Mouse (Mus musculus) frontal cortex, postnatal 36 days (tissue): Measurements from ENCODE around the gene Lhx5.

Experiments used
- DNase-seq, 2 experiments: peaks; one replicate each; pipeline ENCODE4 v3.0.0; 2022; ENCODE audit warnings: low spot score in 2 of 2

Lhx5 gene

DNA sequence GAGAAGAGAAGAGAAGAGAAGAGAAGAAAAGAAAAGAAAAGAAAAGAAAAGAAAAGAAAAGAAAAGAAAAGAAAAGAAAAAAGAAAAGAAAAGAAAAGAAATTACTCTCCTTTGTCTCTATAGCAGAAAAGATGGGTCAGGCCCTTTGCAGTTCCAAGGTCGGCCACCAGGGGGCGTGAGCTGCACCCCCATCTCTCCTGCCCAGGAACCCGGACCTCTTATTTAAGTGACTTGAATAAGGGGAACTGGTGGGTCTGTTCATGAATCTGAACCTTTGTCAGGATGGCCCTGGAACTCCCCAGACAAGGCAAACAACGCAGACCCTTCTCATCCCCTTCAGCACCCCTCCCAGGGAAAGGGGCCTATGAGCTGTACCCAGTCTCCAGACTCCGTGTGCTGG lies 33.6 kb downstream of the Lhx5 start:
- DNase-seq, result no peak

DNA sequence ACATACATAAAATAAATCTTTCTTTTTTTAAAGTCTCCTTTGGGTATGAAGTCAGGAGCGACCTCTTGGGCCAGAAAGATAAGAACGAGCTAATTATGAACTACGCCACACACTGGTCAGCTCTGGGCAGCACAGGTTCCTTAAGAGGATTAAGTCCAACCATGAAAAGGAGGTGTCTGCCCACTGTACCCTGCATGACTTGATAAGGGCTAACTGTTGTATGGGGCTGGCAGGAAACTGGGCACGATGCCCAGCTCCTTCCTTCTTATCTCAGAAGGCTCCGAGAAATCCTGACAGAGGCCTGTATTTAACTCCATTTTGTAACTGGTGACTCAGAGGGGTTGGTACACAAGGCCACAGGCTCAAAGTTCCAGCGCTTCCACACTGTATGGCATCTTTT lies 34.4 kb downstream of the Lhx5 start:
- no peak for DNase-seq

DNA sequence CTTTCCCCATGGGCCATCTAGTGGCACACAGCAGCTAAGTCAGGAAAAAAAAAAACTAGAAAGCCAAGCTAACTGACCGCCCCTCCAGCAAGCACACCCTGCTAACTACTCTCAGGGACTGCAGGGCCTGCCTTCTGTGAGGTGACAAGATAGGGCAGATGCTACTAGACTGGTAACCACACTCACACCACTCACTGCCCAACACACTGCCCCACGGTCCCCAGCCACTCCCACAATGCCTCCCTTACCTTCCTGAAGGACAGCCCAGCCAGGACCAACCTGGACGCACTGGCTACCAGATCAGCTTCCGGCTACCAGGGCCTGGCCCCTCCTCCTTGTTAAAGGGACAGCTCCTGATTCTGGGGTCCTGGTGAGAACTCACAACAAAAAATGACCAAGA lies 35.5 kb downstream of the Lhx5 start:
- DNase-seq, result no peak

DNA sequence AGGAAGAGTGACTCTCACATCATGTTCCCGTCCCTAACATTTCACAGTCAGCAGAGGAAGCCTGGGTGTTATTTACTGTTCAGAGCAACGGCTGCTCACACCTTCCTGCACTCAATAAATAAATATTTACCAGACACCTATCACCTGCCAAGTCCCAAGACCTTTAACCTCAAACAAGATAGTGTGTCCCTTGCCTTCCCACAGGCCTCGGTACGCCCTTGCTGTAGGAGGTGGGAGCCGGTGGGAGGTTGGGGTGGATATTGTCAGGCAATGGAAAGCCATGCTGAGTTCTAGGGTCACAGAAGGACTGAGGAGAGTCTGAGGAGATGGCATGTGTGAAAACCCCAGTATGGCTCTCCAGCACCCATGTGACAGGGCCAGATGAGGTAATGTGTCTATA lies 36.8 kb downstream of the Lhx5 start:
- DNase-seq, result no peak

DNA sequence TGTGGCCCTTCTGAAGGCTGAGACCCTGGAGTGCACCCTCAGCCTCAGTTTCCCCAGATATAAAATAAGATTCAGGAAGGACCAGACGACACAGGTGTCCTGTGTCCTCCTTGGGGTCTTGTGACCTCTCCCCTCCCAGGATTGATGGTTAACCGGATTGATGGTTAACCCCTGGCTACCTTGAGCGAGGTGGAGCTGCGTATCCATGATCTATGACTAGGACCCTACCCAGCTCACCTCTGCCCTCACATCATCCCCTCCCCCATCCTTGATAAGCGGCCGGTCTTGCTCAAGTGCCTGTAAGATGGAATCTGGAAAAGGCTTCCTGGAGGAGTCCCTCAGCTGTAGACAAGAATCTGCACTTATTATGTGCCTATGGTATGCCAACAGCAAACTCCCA lies 37.3 kb downstream of the Lhx5 start:
- no peak for DNase-seq

DNA sequence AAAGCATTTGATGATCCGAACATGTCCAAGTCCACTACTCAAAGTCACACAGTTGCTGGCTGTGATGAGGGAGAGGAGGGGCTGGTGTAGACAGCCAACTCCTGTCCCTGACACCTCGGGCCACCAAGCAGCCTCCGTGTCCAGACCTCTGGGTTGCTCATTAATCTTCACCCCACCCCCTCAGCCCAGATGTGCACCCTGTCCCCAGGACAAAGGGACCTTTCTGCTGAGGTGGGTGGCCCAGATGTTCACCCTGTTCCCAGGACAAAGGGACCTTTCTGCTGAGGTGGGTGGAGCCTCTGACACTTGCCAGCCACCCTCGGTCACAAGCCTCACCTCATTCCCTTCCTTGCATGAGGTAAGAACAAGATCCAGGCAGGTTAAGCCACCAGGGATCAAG lies 40.0 kb downstream of the Lhx5 start:
- DNase-seq, result no peak

DNA sequence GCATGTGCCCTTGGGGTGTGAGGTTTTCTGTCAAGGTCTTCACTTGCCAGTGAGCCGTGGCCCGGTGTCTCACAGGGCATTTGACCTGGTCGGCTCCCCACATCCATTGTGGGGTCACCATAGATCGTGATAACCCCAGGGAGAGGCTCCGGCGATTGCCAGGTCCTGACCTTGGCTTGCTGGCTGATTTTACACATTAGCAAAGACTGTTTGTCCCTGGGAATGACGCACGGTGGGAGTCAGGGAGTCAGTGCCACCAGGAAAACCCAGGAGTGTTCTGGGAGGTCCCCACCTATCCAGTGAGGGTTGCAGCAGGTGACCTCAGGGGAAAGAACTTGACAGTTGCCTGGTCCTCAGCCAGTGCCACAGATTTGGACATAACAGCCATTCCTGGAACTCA lies 41.3 kb downstream of the Lhx5 start, which contains the start of gene Sdsl:
Gene Sdsl, minus strand, starts transcription at position 41 of the 400 bp plus-strand sequence.
- no peak for DNase-seq

DNA sequence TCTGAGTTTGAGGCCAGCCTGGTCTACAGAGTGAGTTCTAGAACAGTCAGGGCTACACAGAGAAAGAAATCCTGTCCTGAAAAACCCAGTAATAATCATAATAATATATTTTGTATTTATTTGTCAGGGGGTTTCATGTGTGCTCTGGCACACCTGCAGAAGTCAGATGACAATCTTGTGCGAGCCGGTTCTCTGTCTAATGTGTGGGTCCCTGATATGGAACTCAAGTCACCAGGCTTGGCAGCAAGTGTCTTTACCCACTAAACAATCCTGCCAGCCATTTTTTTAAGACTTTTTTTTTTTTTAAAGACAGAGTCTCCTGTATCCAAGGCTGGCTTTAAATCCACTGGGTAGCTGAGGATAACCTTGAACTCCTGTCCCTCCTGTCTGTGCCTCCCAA lies 41.9 kb downstream of the Lhx5 start:
- DNase-seq, result no peak

DNA sequence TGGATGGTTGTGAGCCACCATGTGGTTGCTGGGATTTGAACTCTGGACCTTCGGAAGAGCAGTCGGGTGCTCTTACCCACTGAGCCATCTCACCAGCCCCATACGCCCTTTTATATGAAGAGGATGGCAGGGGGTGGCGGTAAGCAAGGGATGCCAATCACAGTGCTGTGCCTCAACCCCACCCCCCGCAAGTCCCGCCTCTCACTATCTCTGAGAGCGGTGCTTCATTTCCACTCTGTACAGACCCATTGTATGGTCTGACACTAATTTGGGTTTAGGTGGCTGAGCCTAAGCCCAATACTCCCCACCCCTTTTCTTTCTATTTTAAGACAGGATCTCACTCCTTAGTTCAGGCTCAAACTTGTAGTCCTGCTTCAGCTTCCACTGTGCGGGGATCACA lies 44.4 kb downstream of the Lhx5 start:
- no peak for DNase-seq

DNA sequence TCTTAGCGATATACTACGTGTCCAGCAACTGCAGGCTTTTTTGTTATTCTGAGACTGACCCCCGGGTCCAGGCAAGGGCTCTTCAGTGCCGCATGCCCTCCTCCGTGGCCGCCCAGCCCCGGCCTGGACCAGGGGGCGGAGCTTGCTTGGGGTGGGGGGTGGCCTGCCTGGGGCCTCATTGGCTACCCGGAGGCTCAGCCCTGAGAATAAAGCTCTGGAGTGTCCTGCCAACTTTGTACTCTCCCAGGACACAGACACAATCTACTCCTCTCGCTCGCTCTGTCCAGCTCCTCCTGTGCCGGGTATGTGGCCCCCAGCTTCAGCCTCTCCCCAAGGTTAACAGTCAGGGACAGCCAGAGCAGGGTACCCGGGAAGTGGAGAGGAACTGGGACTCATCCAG lies 44.8 kb downstream of the Lhx5 start, which contains the start of gene Sds:
Gene Sds, plus strand, starts transcription at position 231 of the 400 bp plus-strand sequence.
- no peak for DNase-seq

DNA sequence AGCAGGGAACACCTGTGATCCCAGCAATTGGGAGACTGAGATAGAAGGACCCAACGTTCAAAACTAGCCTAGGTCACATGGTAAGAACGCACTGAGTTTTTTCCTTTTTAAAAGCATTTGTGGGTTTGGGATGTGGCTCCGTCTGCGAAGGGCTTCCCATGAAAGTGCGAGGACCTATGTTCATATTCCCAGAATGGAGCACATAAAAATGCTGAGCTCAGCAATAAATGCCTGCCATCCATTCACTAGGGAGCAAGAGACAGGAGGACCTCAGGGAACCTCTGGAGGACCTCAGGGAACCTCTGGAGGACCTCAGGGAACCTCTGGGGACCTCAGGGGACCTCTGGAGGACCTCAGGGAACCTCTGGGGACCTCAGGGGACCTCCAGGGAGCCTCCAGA lies 46.5 kb downstream of the Lhx5 start:
- no peak for DNase-seq

DNA sequence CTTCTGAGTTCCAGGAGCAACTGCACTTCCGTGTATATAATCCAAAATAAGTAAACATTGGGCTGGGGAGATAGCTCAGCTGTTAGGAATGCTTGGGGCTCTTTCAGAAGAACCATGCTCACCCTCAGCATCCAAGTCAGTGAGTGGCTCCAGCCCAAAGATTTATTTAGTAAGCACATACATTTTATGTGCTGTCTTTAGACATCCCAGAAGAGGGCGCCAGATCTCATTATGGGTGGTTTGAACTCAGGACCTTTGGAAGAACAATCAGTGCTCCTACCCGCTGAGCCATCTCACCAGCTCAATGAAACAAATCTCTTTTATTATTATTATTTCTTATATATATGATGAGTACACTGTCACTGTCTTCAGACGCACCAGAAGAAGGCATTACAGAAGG lies 48.0 kb downstream of the Lhx5 start:
- no peak for DNase-seq

DNA sequence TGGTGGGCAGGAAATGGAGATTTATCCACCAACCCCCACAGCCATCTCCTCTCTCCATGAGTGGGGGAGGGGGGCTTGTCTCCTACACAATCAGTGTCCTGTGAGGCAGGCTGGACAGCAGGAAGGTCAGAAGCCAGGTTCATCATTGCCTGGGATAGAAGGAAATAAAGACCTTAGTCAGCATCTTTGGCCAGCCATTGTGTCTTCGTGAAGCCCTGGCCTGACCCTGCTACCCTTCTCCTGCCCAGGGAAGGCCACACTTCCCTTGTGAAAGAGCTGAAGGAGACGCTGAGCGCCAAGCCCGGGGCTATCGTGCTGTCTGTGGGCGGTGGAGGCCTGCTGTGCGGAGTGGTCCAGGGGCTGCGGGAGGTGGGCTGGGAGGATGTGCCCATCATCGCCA lies 49.7 kb downstream of the Lhx5 start:
- no peak for DNase-seq

DNA sequence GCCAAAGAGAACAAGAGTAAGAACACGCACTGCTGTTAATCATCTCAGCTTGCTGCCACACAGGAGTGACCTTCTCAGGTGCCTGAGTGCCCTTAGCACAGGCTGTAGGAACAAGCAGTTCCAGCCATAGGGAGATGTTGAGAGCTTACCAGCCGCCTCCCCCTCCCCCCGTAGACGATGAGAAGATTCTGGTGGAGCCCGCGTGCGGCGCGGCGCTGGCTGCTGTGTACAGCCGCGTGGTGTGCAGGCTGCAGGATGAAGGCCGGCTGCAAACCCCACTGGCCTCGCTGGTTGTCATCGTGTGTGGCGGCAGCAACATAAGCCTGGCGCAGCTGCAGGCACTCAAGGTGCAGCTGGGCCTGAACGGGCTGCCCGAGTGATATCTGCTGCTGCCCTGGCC lies 51.9 kb downstream of the Lhx5 start:
- DNase-seq, result no peak

DNA sequence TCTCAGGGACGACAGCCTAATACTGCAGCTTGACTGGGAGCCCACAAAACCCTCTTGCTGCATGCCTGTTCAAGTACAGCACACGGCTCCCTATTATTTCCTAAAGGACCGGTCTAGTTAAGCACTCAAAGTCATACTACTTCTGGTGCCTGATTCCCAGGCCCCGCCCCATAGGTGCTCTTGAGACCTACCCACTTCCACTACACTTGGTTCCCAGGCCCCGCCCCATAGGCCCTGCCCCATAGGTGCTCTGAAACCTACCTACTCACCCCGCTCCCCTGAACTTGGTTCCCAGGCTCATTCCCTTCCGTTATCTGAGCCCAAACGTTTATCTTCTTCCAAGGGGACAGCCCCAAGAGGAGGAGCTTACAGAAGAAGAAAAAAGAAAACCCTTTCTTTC lies 56.3 kb downstream of the Lhx5 start:
- DNase-seq, result no peak

DNA sequence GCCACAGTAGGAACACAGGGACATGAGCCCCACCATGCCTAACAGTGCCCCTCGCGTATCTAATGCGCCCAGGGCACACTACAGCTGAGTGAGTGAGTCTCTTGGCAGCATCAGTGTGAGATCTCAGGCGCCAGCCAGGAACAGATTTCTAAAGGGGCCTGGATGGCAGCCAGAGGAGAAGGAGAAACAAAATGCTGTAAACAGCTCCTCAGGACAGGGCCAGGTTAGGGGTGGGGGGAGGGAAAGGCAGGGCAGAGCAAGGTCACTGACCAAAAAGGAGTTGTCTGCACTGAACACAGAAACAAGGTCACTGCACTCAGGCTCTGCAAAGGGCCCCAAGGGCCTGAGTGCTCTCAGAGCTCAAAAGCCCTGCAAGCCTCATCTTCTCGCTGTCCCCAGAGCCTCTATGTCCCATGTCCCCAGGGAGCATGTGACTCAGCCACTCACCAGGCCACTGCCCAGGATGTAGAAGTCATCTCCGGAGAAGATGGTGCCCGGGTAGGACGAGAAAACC lies 59.2 kb downstream of the Lhx5 start:
- peak in 1 of 2 experiments; percentile 52 for DNase-seq
